Mouse (Mus musculus) heart, postnatal 0 days (tissue): ENCODE results near the gene Sf3b3.

ENCODE experiments used
- CTCF ChIP-seq: IDR thresholded peaks from 2 replicates; pipeline ENCODE4 v1.5.1; 2016; ENCODE audit warnings: antibody characterized with exemption, control low read depth, low read depth
- EP300 ChIP-seq: IDR thresholded peaks from 2 replicates; pipeline ENCODE4 v1.6.1; 2016; ENCODE audit warnings: antibody characterized with exemption, low read depth

DNA sequence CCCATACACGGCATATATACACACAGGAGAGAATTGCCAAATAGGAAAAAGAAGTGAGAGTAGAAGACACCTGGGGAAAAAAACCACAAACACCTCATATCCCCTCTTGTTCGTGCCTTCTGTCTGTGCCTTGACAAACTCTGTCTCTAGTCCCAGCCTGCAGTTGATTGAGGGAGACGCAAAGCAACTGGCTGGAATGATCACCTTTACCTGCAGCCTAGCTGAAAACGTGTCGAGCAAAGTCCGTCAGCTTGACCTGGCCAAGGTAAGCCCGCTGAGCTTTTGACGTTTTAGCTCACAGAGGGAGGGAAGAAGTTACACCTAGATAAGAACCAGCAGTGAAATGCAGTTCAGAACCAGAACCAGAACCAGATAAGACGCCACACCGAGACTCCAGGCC lies 4.6 kb upstream of the Sf3b3 start:
- no peak for TF ChIP-seq EP300
- TF ChIP-seq CTCF, result no peak
